Mouse (Mus musculus) left cerebral cortex, adult 9 months (tissue): ENCODE measurements at regions not wholly inside any gene's neighbourhood (a gene's known extent, or its start where the extent isn't known, plus 50 kb on each side); places are given as distances from the start of the nearest gene placed in this dataset.

ENCODE experiments used
- DNase-seq, 2 experiments: peaks; one replicate each; pipeline ENCODE4 v3.0.0; 2022; ENCODE audit warnings: low spot score in 2 of 2

DNA sequence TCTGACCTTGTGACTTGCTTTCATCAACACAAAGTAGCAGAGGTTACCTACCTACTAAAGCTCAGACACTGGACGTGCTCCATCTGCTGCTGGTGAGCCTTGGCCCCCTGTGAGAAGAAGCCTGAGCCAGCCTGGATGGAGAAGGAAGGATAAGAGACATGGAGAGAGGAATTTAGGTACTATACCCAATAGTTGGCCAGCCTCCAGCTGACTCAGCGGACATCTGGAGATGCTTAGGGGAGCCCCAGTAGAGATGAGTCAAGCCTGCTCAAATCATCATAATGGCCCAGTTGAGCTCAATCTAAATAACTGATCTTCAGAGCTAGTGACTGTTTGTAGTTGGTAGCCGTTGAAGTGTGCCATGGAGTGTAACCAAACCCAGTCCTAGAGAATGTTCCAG is 53.7 kb upstream of the Ripply2 start:
- DNase-seq = peak in 1 of 2 experiments; percentile 60

DNA sequence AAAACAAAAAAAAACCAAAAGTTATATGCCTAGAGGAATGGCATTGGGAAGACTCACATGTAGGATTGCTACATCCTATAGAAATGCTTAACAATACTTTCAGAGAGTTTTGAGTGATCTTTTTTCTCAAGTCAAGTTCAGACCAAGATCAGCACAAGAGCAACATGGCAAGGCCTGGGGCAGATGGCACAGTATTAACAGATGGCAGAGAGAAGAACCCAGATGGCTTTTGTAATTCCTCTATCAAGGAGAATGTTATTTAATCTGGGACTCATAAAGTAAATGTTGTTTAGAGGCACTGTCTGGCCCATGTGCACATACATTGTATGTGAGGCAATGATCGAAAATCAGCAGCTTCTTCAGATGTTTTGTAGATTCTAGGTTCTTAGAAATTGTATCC is 58.3 kb upstream of the Ripply2 start:
- no peak for DNase-seq

DNA sequence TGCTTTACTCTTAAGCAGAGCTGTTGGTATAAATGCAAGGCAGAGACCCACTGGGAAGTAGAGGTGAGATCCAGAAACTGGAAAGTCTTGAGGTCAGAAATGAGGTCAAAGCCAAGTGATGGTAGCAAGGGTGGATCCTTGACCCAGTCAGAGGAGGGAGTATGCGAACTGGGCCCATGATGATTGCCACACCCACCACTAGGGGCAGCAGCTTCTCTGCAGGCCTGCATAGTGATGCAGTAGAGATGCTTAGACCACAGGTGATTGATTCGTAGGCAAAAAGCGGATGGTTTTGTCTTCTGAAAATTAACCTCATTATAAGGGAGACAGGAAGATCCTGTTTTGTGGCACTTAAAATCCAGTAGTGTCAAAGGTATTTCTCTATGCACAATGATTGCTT is 59.6 kb upstream of the Ripply2 start:
- no peak for DNase-seq

DNA sequence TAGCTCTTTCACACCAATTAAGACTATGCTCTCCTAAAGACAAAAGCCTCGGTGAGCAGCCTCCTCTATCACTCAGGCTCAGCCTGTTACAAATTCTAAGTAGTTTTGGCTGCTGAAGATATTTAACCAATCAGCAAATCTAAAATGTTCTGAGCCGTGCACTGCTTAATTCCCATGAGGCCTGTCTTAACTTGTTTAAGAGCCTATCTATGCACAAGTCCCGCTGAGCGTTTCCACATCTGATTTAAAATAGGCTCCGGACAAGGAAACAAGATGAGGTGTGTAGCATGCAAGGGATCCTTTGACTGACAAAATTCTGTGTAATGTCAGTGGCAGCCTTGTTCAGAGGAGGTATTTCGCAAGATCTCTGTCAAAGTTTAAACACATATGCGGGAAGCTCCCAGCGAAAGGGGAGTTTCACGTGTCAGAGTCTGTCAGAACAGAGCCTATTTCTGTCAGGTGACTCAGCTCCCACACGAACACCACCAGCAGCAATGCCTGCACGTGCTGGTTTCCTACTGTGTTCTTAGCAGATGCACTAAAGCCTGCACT is 63.3 kb upstream of the Ripply2 start:
- DNase-seq = no peak

DNA sequence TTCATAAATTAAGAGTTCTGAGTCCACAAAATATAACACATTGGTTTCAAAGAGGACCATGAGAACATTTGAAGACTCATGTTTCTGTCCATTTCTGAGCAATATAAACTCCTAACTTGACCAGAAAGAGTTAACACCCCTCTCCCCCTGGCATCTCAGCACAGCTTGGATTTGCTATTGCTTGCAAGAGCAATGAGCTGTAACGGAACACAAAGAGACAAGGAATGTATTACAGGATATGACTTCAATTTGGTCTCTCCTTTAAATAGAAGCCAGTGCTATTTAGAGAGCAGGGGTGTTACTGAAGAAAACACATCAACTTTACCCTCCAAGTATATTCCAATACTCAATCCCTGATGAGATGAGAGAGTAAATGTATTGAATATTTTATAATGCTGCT is 65.5 kb upstream of the Ripply2 start:
- no peak for DNase-seq

DNA sequence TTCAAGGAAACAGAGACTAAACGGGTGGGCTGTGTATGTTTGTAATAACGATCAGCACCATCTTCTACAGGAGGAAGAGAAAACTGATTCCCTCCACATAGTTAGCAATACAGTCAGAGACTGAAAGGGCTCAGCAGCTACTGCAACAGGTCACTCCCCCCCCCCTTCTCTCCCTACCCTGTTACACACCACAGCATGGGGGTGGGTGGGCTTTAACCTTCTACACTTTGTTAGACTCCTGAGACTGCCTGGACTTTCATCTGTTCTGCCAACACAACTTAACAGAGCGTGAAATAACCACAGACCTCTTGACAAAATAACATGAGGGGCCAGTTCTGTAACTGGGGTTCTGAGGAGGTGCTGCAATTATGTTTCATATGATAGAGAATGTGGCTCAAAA is 50.7 kb upstream of the Snap91 start:
- DNase-seq = no peak
